12 mouse cellular contexts compared by ENCODE assay signal in the genomic region with DNA sequence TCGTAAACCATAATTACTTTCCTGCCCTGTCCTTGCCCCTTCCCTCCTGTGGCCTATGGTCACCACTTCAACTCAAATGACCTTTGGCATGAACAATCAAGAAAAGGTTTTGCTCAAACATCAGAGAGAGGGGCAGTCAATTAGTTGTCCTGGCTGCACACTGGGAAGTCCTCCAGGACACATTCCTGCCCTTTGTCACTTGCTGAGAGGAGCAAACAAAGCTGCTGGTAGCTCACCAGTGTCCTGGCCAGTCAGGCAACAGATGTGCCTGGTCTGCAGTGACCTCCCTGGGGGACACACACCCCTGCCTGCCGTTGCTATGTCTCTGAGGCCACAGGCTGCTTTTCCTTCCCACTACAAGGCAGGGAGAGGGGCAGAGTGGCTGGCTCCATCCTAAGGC.
A peak's percentile ranks its signal among the peaks of the same experiment; 100 is the strongest.
DNase-seq lines count a peak whose midpoint lies in the region; ATAC-seq and TF ChIP-seq lines count a peak whose summit lies in the region.
"Had no signal": no experiment of that assay in that cellular context is flagged by ENCODE, and none has a peak within 500 bp of the region (broad histone marks: within the 10 kb centered on the region; RNA-seq: fewer than 3 reads in every experiment).

No protein-coding gene starts in this region.

- no peak overlapping the region for H3K4me3 ChIP-seq in kidney, embryonic 14.5 days (ENCODE audit: low read length)
- H3K4me3 ChIP-seq in heart, postnatal 0 days (ENCODE audit: low read depth, low read length) = no peak overlapping the region
- no peak overlapping the region for H3K4me3 ChIP-seq in liver, embryonic 11.5 days (ENCODE audit: low read depth, low read length)
- H3K4me3 ChIP-seq in gastrocnemius, adult 2 months = no peak overlapping the region
- H3K4me3 ChIP-seq in left cerebral cortex, adult 2 months = no peak overlapping the region

- H3K9me3 ChIP-seq in kidney, embryonic 14.5 days (ENCODE audit: control insufficient read depth, low read length) = no peaks in the 10 kb centered on the region
- no peaks in the 10 kb centered on the region for H3K9me3 ChIP-seq in heart, postnatal 0 days (replicated peaks; ENCODE audit: control insufficient read depth, low read length)
- H3K9me3 ChIP-seq in liver, embryonic 11.5 days (ENCODE audit: control insufficient read depth, low read length) = no peaks in the 10 kb centered on the region

- no peak for ATAC-seq in kidney, embryonic 14.5 days (ENCODE audit: low FRiP score, low TSS enrichment)
- peak; percentile 85 for ATAC-seq in heart, postnatal 0 days (ENCODE audit: insufficient read depth, low read depth)
- ATAC-seq in liver, embryonic 11.5 days (replicated peaks; ENCODE audit: low FRiP score) = peak; percentile 71
- ATAC-seq: activated CD4-positive, CD25-positive, alpha-beta regulatory T cell, adult 4 months; forebrain, embryonic 16.5 days had no signal

- intact Hi-C loops in gastrocnemius, adult 2 months (cut with DNase I) = no loop called here
- intact Hi-C loops in left cerebral cortex, adult 2 months (cut with DNase I) = no loop called here

- no peak overlapping the region; the same call in 1 of the 2 replicates for H3K9ac ChIP-seq in kidney, embryonic 14.5 days (ENCODE audit: low read depth, low read length)
- no peak overlapping the region for H3K9ac ChIP-seq in heart, postnatal 0 days (replicated peaks; ENCODE audit: low read depth, low read length)
- no peak overlapping the region for H3K9ac ChIP-seq in liver, embryonic 11.5 days (ENCODE audit: low read depth, low read length)

- H3K27me3 ChIP-seq in kidney, embryonic 14.5 days (ENCODE audit: control insufficient read depth, insufficient read depth, low read length) = no peaks in the 10 kb centered on the region
- H3K27me3 ChIP-seq in heart, postnatal 0 days (ENCODE audit: control insufficient read depth, insufficient read depth, low read length) = no peaks in the 10 kb centered on the region
- H3K27me3 ChIP-seq in liver, embryonic 11.5 days (replicated peaks; ENCODE audit: control insufficient read depth, insufficient read depth, low read length) = no peaks in the 10 kb centered on the region

- no peak for TF ChIP-seq CTCF in heart, postnatal 0 days (IDR thresholded peaks at IDR 0.05; ENCODE audit: low read depth)
- TF ChIP-seq CTCF in gastrocnemius, adult 2 months (IDR thresholded peaks at IDR 0.05) = no peak
- TF ChIP-seq CTCF in left cerebral cortex, adult 2 months (IDR thresholded peaks at IDR 0.05) = no peak

- DNase-seq in kidney, adult 11 months = peak; percentile 71
- DNase-seq in heart, postnatal 0 days (ENCODE audit: low spot score) = peak; percentile 43
- DNase-seq in liver, embryonic 11.5 days (ENCODE audit: low spot score) = no peak
- peak; percentile 55 for DNase-seq in mesoderm, embryonic 11.5 days (ENCODE audit: low read depth, low spot score)
- no peak for DNase-seq in gastrocnemius, adult 2 months
- DNase-seq in left cerebral cortex, adult 2 months (ENCODE audit: extremely low spot score in 1 of 2, low spot score in 2 of 2) = no peak
- DNase-seq in cerebellum, postnatal 36 days = no peak
- DNase-seq: cerebellum, adult 9-11 months; thymus, adult 18-20 months had no signal

- no peaks in the 10 kb centered on the region for H3K4me1 ChIP-seq in kidney, embryonic 14.5 days (ENCODE audit: control insufficient read depth, insufficient read depth, low read length)
- peaks cover 6% of the 10 kb centered on the region for H3K4me1 ChIP-seq in heart, postnatal 0 days (ENCODE audit: control insufficient read depth, insufficient read depth)
- H3K4me1 ChIP-seq in liver, embryonic 11.5 days (replicated peaks; ENCODE audit: control insufficient read depth, insufficient read depth, low read length) = peaks cover 7% of the 10 kb centered on the region; the same call in 1 of the 2 replicates

- H3K27ac ChIP-seq in kidney, embryonic 14.5 days (ENCODE audit: low read depth, low read length) = no peak overlapping the region
- 0 out of 2 replicates have a peak overlapping the region, but pooled peaks have one; percentile 37 for H3K27ac ChIP-seq in heart, postnatal 0 days (ENCODE audit: low read depth)
- peak overlapping the region; percentile 62; the same call in 1 of the 2 replicates for H3K27ac ChIP-seq in liver, embryonic 11.5 days (ENCODE audit: low read depth, low read length)
- no peak overlapping the region for H3K27ac ChIP-seq in gastrocnemius, adult 2 months
- H3K27ac ChIP-seq in left cerebral cortex, adult 2 months = no peak overlapping the region

- no peaks in the 10 kb centered on the region for H3K36me3 ChIP-seq in kidney, embryonic 14.5 days (ENCODE audit: control insufficient read depth, insufficient read depth, low read length)
- H3K36me3 ChIP-seq in heart, postnatal 0 days (replicated peaks; ENCODE audit: control insufficient read depth, insufficient read depth, low read length) = no peaks in the 10 kb centered on the region
- H3K36me3 ChIP-seq in liver, embryonic 11.5 days (ENCODE audit: control insufficient read depth, insufficient read depth, low read length) = no peaks in the 10 kb centered on the region

- no peak overlapping the region for H3K4me2 ChIP-seq in kidney, embryonic 14.5 days (replicated peaks; ENCODE audit: low read depth, low read length)
- H3K4me2 ChIP-seq in heart, postnatal 0 days (ENCODE audit: low read depth, low read length) = no peak overlapping the region
- H3K4me2 ChIP-seq in liver, embryonic 11.5 days = peak overlapping the region; percentile 7; the same call in 1 of the 2 replicates

- 24% methylated on average over 2 of the region's 2 CpGs for WGBS in kidney, embryonic 14.5 days
- 25% methylated on average over 2 of the region's 2 CpGs for WGBS in heart, postnatal 0 days
- 38% methylated on average over 2 of the region's 2 CpGs for WGBS in liver, embryonic 11.5 days

- no peak for TF ChIP-seq EP300 in heart, postnatal 0 days (IDR thresholded peaks at IDR 0.05; ENCODE audit: low read depth)

Comparison
In these comparisons a context has a peak if more than half of its experiments do, and no peak if none do; other contexts are left out.
1. DNase-seq: peak in kidney, adult 11 months (single experiment), heart, postnatal 0 days (single experiment) and mesoderm, embryonic 11.5 days (single experiment); none in liver, embryonic 11.5 days (single experiment), gastrocnemius, adult 2 months (single experiment), left cerebral cortex, adult 2 months (0 of 2) and cerebellum, postnatal 36 days (0 of 2).
2. H3K27ac ChIP-seq: peak in heart, postnatal 0 days (single experiment) and liver, embryonic 11.5 days (single experiment); none in kidney, embryonic 14.5 days (single experiment), gastrocnemius, adult 2 months (single experiment) and left cerebral cortex, adult 2 months (single experiment).